Mouse (Mus musculus) cerebellum, adult 11-12 months (tissue): ENCODE measurements around the gene Aes.
A peak's percentile ranks its signal among the peaks of the same experiment; 100 is the strongest.

Experiments
- DNase-seq: peaks from one replicate; pipeline ENCODE4 v3.0.0; 2022

Aes gene

DNA sequence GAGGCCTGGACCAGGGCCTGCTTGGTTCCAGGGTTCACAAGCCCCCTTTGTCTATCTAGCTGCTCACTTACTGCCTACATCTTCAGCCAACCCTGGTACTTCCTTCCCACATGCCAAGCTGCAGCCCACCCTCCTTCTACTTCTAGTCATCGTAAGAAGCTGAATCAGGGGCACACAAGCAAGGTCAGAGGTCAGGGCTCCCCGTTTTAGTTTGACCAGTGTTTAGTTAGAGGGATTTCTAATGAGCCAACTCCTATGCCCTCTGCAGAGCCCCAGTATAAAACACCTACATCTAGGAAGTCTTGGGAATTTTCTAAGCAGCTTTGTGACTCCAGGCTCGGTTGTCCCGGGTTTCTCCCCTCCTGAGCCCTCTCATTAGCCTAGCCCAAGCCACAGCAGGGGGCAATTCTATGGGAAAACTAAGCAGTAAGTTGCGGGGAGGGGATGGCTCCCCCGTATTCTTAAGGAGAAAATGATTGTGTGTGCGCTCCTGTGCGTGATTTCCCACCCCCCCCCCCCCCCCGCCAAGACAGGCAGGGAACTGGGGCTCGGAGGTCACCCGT is 11.0 kb downstream of the Aes start:
- DNase-seq = no peak

- DNase-seq = peak; percentile 96
Observed at GRCm38 (mm10) chr10:81570831-81571500, 11.7 kb downstream of the Aes start.

DNA sequence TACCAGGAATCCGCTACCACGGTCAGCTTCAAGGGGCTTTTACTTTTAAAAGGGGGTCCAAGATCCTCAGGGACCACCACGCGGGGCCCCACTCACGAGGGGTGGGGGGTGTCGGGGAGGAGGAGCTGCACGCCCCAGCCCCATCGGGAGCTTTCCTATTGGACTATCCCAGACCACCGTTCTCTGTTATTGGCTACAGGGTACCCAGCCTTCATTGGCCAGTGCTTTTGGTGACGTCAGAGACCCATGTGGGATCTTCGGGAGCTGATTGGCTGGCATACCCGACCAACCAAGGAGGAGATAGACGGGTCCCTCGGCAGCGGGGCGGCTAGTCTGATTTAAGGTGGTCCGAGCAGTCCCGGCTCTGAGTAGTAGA is 12.2 kb downstream of the Aes start:
- DNase-seq = peak; percentile 100

GRCm38 (mm10) chr10:81572133-81572671 is 12.9 kb downstream of the Aes start:
- DNase-seq = peak; percentile 78

- DNase-seq = peak; percentile 71
Observed at GRCm38 (mm10) chr10:81572975-81573374, 13.7 kb downstream of the Aes start.

DNA sequence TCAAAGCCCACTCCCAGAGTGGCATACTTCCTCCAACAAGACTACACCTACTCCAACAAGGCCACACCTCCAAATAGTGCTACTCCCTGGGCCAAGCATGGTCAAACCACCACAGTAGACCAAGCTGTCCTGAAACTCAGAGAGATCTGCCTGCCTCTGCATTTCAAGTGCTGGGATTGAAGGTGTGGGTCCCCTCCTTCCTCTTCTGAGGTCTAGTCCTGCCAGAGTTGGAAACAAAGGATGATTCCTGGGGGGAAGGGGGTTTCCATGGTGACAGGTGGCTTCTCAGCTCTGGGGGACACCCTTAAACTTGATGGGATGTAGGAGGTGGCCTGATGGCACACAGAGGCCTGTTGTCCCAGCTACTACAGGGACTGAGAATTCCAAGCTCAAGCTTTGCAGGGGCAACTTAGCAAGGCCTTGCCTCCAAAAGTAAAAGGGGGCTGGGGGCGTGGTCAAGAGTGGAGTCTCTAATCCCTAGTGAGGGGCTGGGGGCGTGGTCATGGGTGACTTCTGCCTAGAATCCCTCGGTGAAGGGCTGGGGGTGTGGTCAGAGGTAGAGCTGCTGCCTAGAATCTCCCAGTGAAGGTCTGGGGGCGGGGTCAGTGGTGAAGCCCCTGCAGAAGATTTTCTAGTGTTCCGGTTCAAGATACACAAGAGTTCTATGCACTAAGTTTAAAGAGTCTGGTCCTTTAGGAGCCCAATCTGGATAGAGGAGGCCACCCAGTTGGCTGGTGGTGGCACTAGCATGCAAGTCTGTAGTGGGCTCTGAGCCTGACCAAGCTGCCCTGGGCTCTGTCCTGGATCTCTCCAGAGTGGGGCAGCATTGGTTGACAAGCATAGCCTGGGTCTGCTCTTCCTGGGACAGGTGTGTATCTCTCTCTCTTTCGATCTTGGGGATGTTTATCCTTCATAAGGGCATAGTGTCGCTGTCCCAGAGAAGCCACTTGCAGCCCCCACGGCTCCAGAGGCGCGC is 15.1 kb downstream of the Aes start, which contains the start of gene Tle2:
TSS of gene Tle2 (plus strand) at position 481 of the 976 bp plus-strand sequence.
- DNase-seq = peak; percentile 80

GRCm38 (mm10) chr10:81575208-81575631 is 15.9 kb downstream of the Aes start:
- DNase-seq = peak; percentile 78

GRCm38 (mm10) chr10:81575695-81576094 is 16.4 kb downstream of the Aes start:
- DNase-seq = peak; percentile 75

GRCm38 (mm10) chr10:81579967-81580366 is 20.7 kb downstream of the Aes start:
- DNase-seq = peak; percentile 75

DNA sequence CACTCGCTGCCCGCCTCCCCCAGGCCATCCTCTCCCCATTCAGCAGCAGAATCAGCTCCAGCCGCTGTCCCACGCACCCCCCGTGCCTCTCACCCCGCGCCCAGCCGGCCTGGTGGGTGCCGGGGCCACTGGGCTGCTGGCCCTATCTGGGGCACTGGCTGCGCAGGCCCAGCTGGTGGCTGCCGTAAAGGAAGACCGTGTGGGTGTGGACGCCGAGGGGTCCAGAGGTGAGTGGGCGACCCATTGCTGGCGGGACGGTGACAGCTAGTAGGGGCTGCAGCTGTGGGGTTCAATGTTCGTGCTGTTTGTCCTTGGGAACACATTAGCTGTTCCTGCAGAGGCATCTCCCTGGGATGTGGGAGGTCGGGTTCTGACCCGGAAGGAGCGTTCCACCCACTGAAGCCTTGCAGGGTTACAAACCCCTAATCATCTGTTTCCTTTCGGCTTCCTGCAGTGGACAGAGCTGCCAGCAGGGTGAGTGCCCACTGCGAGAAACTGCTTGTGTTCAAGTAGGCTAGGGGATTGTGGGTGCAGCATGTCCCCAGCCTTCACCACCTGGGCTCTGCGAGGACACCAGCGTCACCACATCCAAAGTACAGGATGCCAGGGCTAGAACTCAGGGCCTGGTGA is 21.3 kb downstream of the Aes start:
- no peak for DNase-seq

DNA sequence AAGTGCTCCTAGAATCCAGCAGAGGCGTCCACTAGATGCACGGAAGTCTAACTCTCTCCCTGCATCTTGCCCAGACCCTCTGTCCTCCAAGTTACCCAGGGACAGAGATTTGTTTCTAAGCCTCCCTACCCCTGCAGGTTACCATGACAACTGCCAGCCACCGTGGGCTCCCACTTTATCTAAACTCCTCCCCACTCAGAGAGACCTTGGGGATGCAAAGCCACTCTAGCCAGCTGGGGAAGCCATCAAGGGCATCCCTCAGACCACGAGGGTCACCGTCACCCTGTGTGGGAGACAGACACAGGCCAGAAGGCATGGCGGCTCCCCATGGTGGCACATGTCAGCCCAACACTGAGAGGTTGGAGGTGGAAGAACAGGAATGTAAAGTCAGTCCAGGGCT is 24.1 kb downstream of the Aes start:
- no peak for DNase-seq

DNA sequence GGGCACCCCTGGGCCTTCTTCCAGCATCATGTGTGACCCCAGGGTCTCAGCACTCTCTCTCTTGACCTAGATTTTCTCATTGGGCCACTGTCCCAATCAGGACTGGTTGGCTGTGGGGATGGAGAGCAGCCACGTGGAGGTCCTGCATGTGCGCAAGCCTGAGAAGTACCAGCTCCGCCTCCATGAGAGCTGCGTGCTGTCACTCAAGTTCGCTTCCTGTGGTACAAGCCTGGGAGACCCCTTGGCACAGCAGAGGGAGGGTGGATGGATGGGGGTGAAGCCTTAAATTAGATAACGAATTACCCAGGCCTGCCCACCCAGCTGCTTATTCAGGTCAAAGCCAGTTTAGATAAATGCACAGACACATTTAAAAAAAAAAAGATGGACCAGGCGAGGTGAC is 29.5 kb downstream of the Aes start:
- peak; percentile 32 for DNase-seq

DNA sequence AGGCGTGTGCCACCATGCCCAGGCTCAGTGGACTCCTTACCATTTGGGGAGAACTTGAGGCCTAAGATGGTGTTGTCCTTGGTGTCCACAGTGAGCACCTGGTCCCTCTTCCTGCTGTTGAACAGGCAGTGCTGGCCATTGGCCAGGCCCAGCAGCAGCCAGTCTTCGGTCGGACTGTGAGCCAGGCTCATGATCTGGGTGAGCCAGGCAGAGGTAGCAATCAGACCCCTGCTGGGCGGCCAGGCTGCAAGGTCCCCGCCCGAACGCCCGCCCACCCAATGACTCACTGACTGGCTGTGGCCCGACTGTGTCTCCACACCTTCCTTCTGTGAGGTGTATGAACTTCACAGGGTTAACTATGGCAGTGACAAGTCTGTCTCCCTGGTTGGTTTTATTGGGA is 32.6 kb downstream of the Aes start:
- DNase-seq = peak; percentile 70

GRCm38 (mm10) chr10:81592631-81593030 is 33.3 kb downstream of the Aes start:
- DNase-seq = peak; percentile 60

- peak; percentile 42 for DNase-seq
Observed at GRCm38 (mm10) chr10:81593223-81593622, 33.9 kb downstream of the Aes start.

DNA sequence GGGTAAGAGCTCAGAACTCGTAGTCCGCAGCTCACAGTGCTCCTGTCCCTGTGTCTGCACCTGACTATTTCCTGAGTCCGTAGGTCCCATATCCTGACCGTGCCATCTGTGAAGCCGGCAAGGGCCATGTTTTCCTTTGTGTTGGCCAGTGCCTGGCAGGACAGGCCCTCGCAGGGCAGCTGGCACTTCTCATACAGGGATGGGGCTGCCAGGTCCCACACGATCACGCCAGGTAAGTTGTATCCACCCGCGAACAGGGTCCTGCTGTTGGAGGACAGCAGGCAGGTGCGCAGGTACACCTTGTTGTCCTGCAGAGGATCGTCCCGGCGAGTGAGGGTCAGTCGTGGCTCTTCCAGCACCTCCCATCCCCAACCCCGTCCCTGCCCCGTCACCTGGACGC is 34.6 kb downstream of the Aes start:
- peak; percentile 84 for DNase-seq

DNA sequence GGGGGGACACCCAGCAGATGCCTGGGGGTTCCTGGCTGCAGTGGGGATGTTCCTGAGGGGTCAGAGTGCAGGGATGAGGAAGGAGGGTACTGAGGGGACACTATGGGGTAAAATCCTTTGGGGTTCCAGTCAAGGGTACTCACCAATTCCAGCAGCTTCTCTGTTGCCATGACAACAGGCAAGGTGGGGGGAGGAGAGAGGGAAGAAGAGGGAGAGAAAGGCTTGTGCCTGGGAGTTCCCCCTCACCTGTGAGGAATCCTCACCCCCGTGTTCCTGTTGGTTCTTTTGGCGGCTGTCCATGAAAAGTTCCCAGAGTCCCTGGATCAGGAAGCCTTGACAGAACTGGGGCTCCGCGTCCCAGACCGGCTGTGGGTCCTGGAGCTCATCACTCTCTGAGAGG is 36.3 kb downstream of the Aes start:
- peak; percentile 60 for DNase-seq

GRCm38 (mm10) chr10:81596611-81597010 is 37.3 kb downstream of the Aes start:
- DNase-seq = peak; percentile 34

DNA sequence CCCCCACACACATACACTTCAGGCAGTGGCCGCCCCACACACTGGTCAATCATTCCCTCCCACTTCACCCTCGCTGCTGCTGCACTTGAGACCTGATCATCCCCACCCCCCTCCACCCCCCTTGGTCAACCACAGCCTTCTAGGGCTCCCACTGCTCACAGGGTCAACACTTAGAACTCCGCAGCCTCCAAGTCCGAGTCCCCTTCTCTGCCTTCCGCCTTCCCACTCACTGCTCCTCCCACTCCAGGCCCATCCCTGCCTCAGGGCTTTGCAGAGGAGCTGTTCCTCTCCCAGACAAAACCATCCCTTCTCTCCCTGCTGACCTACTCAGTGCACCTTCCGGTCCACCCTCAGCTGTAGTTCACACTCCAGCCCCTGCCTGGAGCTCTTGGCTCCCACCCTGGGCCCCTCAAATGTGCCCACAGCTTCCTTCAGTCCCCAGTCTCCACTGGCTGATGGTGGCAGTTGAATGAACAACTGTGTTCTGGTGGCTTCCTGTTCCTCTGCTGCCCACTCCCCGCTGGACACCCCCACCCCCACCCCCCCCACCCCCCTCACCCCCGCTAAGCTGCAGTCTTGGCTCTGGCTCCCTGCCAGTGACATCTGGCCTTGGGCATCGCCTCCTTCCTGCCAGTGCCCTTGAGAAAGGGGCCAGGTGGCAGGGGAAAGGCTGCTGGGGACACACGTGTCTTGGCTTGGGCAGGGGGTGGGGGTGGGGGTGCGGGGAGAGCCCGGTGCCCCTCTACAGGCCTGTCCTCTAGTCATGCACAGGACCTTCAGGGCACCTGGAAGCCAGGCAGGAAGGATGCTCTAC is 38.1 kb downstream of the Aes start:
- peak; percentile 46 for DNase-seq

- DNase-seq = no peak
Observed at GRCm38 (mm10) chr10:81598342-81598741, 39.1 kb downstream of the Aes start.

DNA sequence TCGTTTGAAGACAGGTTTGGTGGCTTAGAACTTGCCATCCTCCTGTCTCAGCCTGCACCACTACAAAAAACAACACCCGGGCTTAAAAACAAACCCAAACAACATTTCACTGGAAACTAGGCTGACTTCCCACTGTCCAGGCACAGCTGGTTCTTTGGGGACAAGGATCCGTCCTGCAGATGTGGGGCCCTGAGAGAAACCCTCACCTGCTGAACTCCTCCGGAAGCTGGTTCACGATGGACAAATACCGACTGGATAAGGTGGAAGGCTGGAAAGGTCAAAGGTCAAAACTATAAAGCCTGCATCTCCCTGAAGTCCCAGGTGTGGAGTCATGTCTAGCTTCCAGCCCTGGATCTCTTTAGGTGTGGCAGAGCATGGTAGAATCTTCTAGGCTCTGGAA is 39.6 kb downstream of the Aes start:
- peak; percentile 34 for DNase-seq

DNA sequence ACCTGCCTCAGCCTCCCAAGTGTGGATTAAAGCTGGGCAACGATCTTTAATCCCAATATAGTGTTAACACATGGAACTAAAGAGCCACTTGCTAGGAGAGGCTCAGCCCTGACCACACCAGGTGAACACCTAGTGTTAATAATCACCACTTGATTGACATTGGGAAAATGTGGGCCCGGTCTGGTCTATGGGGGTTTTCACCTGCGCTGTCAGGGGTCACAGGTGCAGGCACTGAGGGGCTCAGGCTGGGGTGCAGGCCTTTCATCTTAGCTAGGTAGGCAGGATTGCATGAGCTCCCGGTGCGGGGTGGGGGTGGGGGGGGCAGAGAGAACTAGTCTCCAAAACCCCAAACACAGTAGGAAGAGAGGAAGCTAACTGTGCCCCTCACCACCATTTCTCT is 40.3 kb downstream of the Aes start:
- DNase-seq = peak; percentile 54
